Mouse (Mus musculus) CD4-positive, CD25-positive, alpha-beta regulatory T cell, adult 9 weeks (primary cell): ENCODE data around the gene Gm21708. TPM values are rescaled to one million over a fixed set of nuclear protein-coding genes. Genes with fewer than 3 reads are reported as not detected.

ENCODE experiments used
- polyA plus RNA-seq: library from polyadenylated mRNA; unstranded; fragments of 100-300 nt; shearing (Covaris generic); gene quantifications from one replicate; pipeline ENCODE4 v1.2.1, GENCODE M21; 2017

Gm21708 gene
- not detected for polyA plus RNA-seq

GRCm38 (mm10) chrY:3410067-3410466 lies at the start of gene Gm21708, which contains the start of gene Gm21704:
Gene Gm21708 (minus strand): TSS chrY:3410167.
Gene Gm21704 (minus strand): TSS chrY:3410167.

Other genes with a start within 250 kb of the Gm21708 start
- gene Gm21677, start 103.7 kb downstream of the Gm21708 start, polyA plus RNA-seq = not detected
- not detected for gene Gm21693, start 64.8 kb downstream of the Gm21708 start, polyA plus RNA-seq
- gene Gm21704, start within 50 bp of the Gm21708 start, polyA plus RNA-seq = not detected